Comparison of ENCODE assay signal across 18 mouse cellular contexts in genomic region chr10:108027506-108027905, GRCm38 (mm10).
DNase-seq lines count a peak whose midpoint lies in the region; ATAC-seq and TF ChIP-seq lines count a peak whose summit lies in the region.
"Had no signal": no experiment of that assay in that cellular context is flagged by ENCODE, and none has a peak within 500 bp of the region (broad histone marks: within the 10 kb centered on the region; RNA-seq: fewer than 3 reads in every experiment).

No protein-coding gene starts in this region.

- no peak overlapping the region for H3K4me3 ChIP-seq in liver, embryonic 16.5 days (ENCODE audit: low read depth, low read length)
- no peak overlapping the region for H3K4me3 ChIP-seq in liver, postnatal 0 days (ENCODE audit: low read depth, low read length)
- H3K4me3 ChIP-seq in lung, postnatal 0 days (ENCODE audit: low read depth, low read length), result no peak overlapping the region
- H3K4me3 ChIP-seq in forebrain, embryonic 15.5 days, result no peak overlapping the region
- H3K4me3 ChIP-seq: embryonic facial prominence, embryonic 10.5 days; embryonic facial prominence, embryonic 12.5 days; forebrain, embryonic 13.5 days had no signal

- H3K9ac ChIP-seq in liver, embryonic 16.5 days (ENCODE audit: low read depth, low read length), result no peak overlapping the region
- H3K9ac ChIP-seq in liver, postnatal 0 days (replicated peaks), result no peak overlapping the region
- H3K9ac ChIP-seq in lung, postnatal 0 days (replicated peaks; ENCODE audit: low read depth), result no peak overlapping the region
- H3K9ac ChIP-seq in forebrain, embryonic 15.5 days (replicated peaks), result no peak overlapping the region
- H3K9ac ChIP-seq: embryonic facial prominence, embryonic 12.5 days; forebrain, embryonic 13.5 days had no signal

- no peak for TF ChIP-seq EP300 in liver, postnatal 0 days (IDR thresholded peaks at IDR 0.05; ENCODE audit: low read depth)
- TF ChIP-seq EP300 in lung, postnatal 0 days (IDR thresholded peaks at IDR 0.05), result no peak

- no peak for TF ChIP-seq CTCF in liver, postnatal 0 days (IDR thresholded peaks at IDR 0.05; ENCODE audit: low read depth)
- TF ChIP-seq CTCF in lung, postnatal 0 days (IDR thresholded peaks at IDR 0.05), result no peak

- H3K36me3 ChIP-seq in liver, embryonic 16.5 days (ENCODE audit: control insufficient read depth, insufficient read depth), result no peaks in the 10 kb centered on the region
- H3K36me3 ChIP-seq in liver, postnatal 0 days (replicated peaks; ENCODE audit: insufficient read depth, low read length), result no peaks in the 10 kb centered on the region
- H3K36me3 ChIP-seq in lung, postnatal 0 days (ENCODE audit: insufficient read depth, low read length), result no peaks in the 10 kb centered on the region
- no peaks in the 10 kb centered on the region for H3K36me3 ChIP-seq in forebrain, embryonic 15.5 days
- H3K36me3 ChIP-seq: embryonic facial prominence, embryonic 10.5 days; embryonic facial prominence, embryonic 12.5 days had no signal

- H3K4me1 ChIP-seq in liver, embryonic 16.5 days (ENCODE audit: control insufficient read depth, low read depth, low read length), result no peaks in the 10 kb centered on the region
- peaks cover 4% of the 10 kb centered on the region for H3K4me1 ChIP-seq in liver, postnatal 0 days (ENCODE audit: insufficient read depth)
- H3K4me1 ChIP-seq in lung, postnatal 0 days (ENCODE audit: insufficient read depth, low read depth, low read length), result no peaks in the 10 kb centered on the region
- no peaks in the 10 kb centered on the region for H3K4me1 ChIP-seq in forebrain, embryonic 15.5 days
- H3K4me1 ChIP-seq: embryonic facial prominence, embryonic 10.5 days; embryonic facial prominence, embryonic 12.5 days; forebrain, embryonic 13.5 days had no signal

- ATAC-seq in liver, embryonic 16.5 days (ENCODE audit: low read depth), result 0 out of 2 replicates have a peak, but pooled peaks have one; percentile 37
- ATAC-seq in liver, postnatal 0 days, result no peak
- ATAC-seq in megakaryocyte, adult 5-6 weeks (ENCODE audit: poor library complexity, severe bottlenecking), result peak; percentile 92
- ATAC-seq in lung, postnatal 0 days, result no peak
- no peak for ATAC-seq in forebrain, embryonic 15.5 days (replicated peaks)
- ATAC-seq: activated CD4-positive, CD25-positive, alpha-beta regulatory T cell, adult 4 months; forebrain, embryonic 13.5 days; forebrain, embryonic 16.5 days had no signal

- no peaks in the 10 kb centered on the region for H3K9me3 ChIP-seq in liver, embryonic 16.5 days (replicated peaks; ENCODE audit: control insufficient read depth, low read length)
- H3K9me3 ChIP-seq in liver, postnatal 0 days (ENCODE audit: low read length), result no peaks in the 10 kb centered on the region
- H3K9me3 ChIP-seq in lung, postnatal 0 days (ENCODE audit: low read length), result no peaks in the 10 kb centered on the region
- H3K9me3 ChIP-seq in forebrain, embryonic 15.5 days, result no peaks in the 10 kb centered on the region
- H3K9me3 ChIP-seq: embryonic facial prominence, embryonic 10.5 days; embryonic facial prominence, embryonic 12.5 days; forebrain, embryonic 13.5 days had no signal

- DNase-seq in liver, postnatal 0 days, result no peak
- DNase-seq in lung, postnatal 0 days (ENCODE audit: low spot score), result no peak
- DNase-seq: adrenal gland, adult 8-10 months; adrenal gland, postnatal 14 days; adrenal gland, postnatal 36 days; cerebellum, adult 11-12 months; cerebellum, adult 2 months; cerebellum, adult 9-10 months; cerebellum, postnatal 10 days; cerebellum, postnatal 25 days had no signal

- WGBS in liver, embryonic 16.5 days (ENCODE audit: insufficient replicate concordance), result 52% methylated on average over 2 of the region's 2 CpGs
- 51% methylated on average over 2 of the region's 2 CpGs for WGBS in liver, postnatal 0 days (ENCODE audit: insufficient replicate concordance)
- 61% methylated on average over 2 of the region's 2 CpGs for WGBS in lung, postnatal 0 days
- 75% methylated on average over 2 of the region's 2 CpGs for WGBS in forebrain, embryonic 15.5 days

- no peaks in the 10 kb centered on the region for H3K27me3 ChIP-seq in liver, embryonic 16.5 days (ENCODE audit: control insufficient read depth, insufficient read depth, low read depth, low read length)
- no peaks in the 10 kb centered on the region for H3K27me3 ChIP-seq in liver, postnatal 0 days (ENCODE audit: insufficient read depth, low read length)
- no peaks in the 10 kb centered on the region for H3K27me3 ChIP-seq in lung, postnatal 0 days (replicated peaks; ENCODE audit: insufficient read depth, low read length)
- H3K27me3 ChIP-seq in forebrain, embryonic 15.5 days, result no peaks in the 10 kb centered on the region
- H3K27me3 ChIP-seq: embryonic facial prominence, embryonic 12.5 days; forebrain, embryonic 13.5 days had no signal

- no peak overlapping the region for H3K4me2 ChIP-seq in liver, embryonic 16.5 days (ENCODE audit: low read depth, low read length)
- H3K4me2 ChIP-seq in liver, postnatal 0 days (ENCODE audit: low read depth, low read length), result no peak overlapping the region
- H3K4me2 ChIP-seq in lung, postnatal 0 days (replicated peaks; ENCODE audit: low read depth, low read length), result no peak overlapping the region
- no peak overlapping the region for H3K4me2 ChIP-seq in forebrain, embryonic 15.5 days (replicated peaks)
- H3K4me2 ChIP-seq: embryonic facial prominence, embryonic 12.5 days; forebrain, embryonic 13.5 days had no signal

- no peak overlapping the region for H3K27ac ChIP-seq in liver, embryonic 16.5 days (ENCODE audit: low read length)
- H3K27ac ChIP-seq in liver, postnatal 0 days (ENCODE audit: low read depth), result no peak overlapping the region
- no peak overlapping the region for H3K27ac ChIP-seq in lung, postnatal 0 days (ENCODE audit: low read length)
- no peak overlapping the region for H3K27ac ChIP-seq in forebrain, embryonic 15.5 days (replicated peaks)
- H3K27ac ChIP-seq: embryonic facial prominence, embryonic 10.5 days; embryonic facial prominence, embryonic 12.5 days; forebrain, embryonic 13.5 days had no signal

Comparison
In these comparisons a context has a peak if more than half of its experiments do, and no peak if none do; other contexts are left out.
1. ATAC-seq: peak in liver, embryonic 16.5 days (single experiment) and megakaryocyte, adult 5-6 weeks (single experiment); none in liver, postnatal 0 days (single experiment), lung, postnatal 0 days (single experiment) and forebrain, embryonic 15.5 days (single experiment).